Mouse (Mus musculus) midbrain, embryonic 14.5 days (tissue): ENCODE results near the gene Dlgap1. TPM values are rescaled to one million over a fixed set of nuclear protein-coding genes. Genes with fewer than 3 reads are reported as not detected.

Experiments used
- ATAC-seq: fragments of 200-750 bp; cut with Nextera tagmentation; 2 replicates; pipeline ENCODE4 v1.8.0; 2017; ENCODE audit warnings: moderate number of reproducible peaks, moderate library complexity; ENCODE audit not compliant: low FRiP score, low TSS enrichment
- DNase-seq: peaks from one replicate; pipeline ENCODE4 v3.0.0-alpha.2; 2015
- H3K27ac ChIP-seq: fragments of 300-500 bp; sonication (generic); replicated peaks from 2 replicates; pipeline ENCODE4 v1.5.1; 2014; ENCODE audit warnings: mild to moderate bottlenecking, low read depth, low read length, moderate library complexity
- H3K27me3 ChIP-seq: fragments of 300-500 bp; sonication (generic); 2 replicates; pipeline ENCODE4 v1.6.1; 2014; ENCODE audit warnings: low read length, control low read depth, mixed read lengths; ENCODE audit not compliant: control insufficient read depth, insufficient read depth
- H3K36me3 ChIP-seq: fragments of 300-500 bp; sonication (generic); 2 replicates; pipeline ENCODE4 v1.6.1; 2014; ENCODE audit warnings: low read length, control low read depth; ENCODE audit not compliant: control insufficient read depth, insufficient read depth
- H3K4me1 ChIP-seq: fragments of 300-500 bp; sonication (generic); 2 replicates; pipeline ENCODE4 v1.6.1; 2014; ENCODE audit warnings: mild to moderate bottlenecking, antibody characterized with exemption, low read length, control low read depth; ENCODE audit not compliant: control insufficient read depth, insufficient read depth
- H3K4me2 ChIP-seq: fragments of 300-500 bp; sonication (generic); 2 replicates; pipeline ENCODE4 v1.6.1; 2014; ENCODE audit warnings: mild to moderate bottlenecking, low read length, moderate library complexity
- H3K4me3 ChIP-seq: fragments of 300-500 bp; sonication (generic); replicated peaks from 2 replicates; pipeline ENCODE4 v1.5.1; 2014; ENCODE audit warnings: low read depth, low read length
- H3K9ac ChIP-seq: fragments of 300-500 bp; sonication (generic); replicated peaks from 2 replicates; pipeline ENCODE4 v1.6.1; 2014; ENCODE audit warnings: mild to moderate bottlenecking, low read length, moderate library complexity
- H3K9me3 ChIP-seq: fragments of 300-500 bp; sonication (generic); 2 replicates; pipeline ENCODE4 v1.6.1; 2016; ENCODE audit warnings: low read length, control low read depth, mixed read lengths; ENCODE audit not compliant: control insufficient read depth
- WGBS: fragments of 180-500 bp; shearing (Covaris S2); extraction: QIAGEN DNeasy Blood & Tissue Kit; methylation state at CpG from one replicate; pipeline ENCODE4 v1.1.7; 2014; 5-methylcytosine and 5-hydroxymethylcytosine counted together
- polyA plus RNA-seq: library from polyadenylated mRNA; unstranded; fragments of >200 nt; fragmentation: Nextera tagmentation; extraction: Ambion mirVana; gene quantifications from 2 replicates; pipeline ENCODE4 v1.2.1, GENCODE M21; 2014

The Dlgap1 gene
- polyA plus RNA-seq, 1 experiment from 2014 or later, result 15.7 TPM

- ATAC-seq (0 out of 2 replicates have a peak, but pooled peaks have one; percentile 22), DNase-seq (no peak)
- Histone ChIP-seq H3K27me3 (no peaks in the 10 kb centered on the region; the same call in 1 of the 2 replicates), H3K4me1 (peaks cover 4% of the 10 kb centered on the region; the same call in 1 of the 2 replicates), H3K4me2 (peak overlapping the region; percentile 60), H3K4me3 (no peak overlapping the region; the same call in 1 of the 2 replicates), H3K27ac (no peak overlapping the region), H3K9ac (no peak overlapping the region), H3K36me3 (no peaks in the 10 kb centered on the region), H3K9me3 (no peaks in the 10 kb centered on the region)
- 33% methylated on average over 6 of the region's 6 CpGs for WGBS
These were observed 738.9 kb downstream of the Dlgap1 start for GRCm38 (mm10) chr17:70707819-70708140.

- Histone ChIP-seq H3K4me2 (no peak overlapping the region), H3K27me3 (no peaks in the 10 kb centered on the region; the same call in 1 of the 2 replicates), H3K9ac (no peak overlapping the region), H3K4me3 (no peak overlapping the region), H3K4me1 (peaks cover 4% of the 10 kb centered on the region; the same call in 1 of the 2 replicates), H3K36me3 (no peaks in the 10 kb centered on the region), H3K9me3 (no peaks in the 10 kb centered on the region), H3K27ac (no peak overlapping the region)
- DNase-seq (peak; percentile 6), ATAC-seq (no peak)
- WGBS, result 61% methylated on average over 5 of the region's 5 CpGs
These were observed 740.7 kb downstream of the Dlgap1 start for GRCm38 (mm10) chr17:70709545-70709944.

GRCm38 (mm10) chr17:70713470-70713869, 744.6 kb downstream of the Dlgap1 start:
- no peak for ATAC-seq

GRCm38 (mm10) chr17:70719684-70720324, 750.9 kb downstream of the Dlgap1 start:
- Histone ChIP-seq H3K9ac (no peak overlapping the region), H3K9me3 (no peaks in the 10 kb centered on the region), H3K27ac (no peak overlapping the region), H3K4me2 (no peak overlapping the region), H3K27me3 (no peaks in the 10 kb centered on the region), H3K36me3 (no peaks in the 10 kb centered on the region), H3K4me3 (no peak overlapping the region), H3K4me1 (no peaks in the 10 kb centered on the region)
- no peak for DNase-seq
- no peak for ATAC-seq
- 91% methylated on average over 11 of the region's 11 CpGs for WGBS

More at GRCm38 (mm10) chr17:70713470-70713869, 744.6 kb downstream of the Dlgap1 start:
- Histone ChIP-seq H3K4me3 (no peak overlapping the region), H3K27ac (no peak overlapping the region), H3K9ac (no peak overlapping the region), H3K27me3 (no peaks in the 10 kb centered on the region), H3K4me1 (no peaks in the 10 kb centered on the region), H3K36me3 (no peaks in the 10 kb centered on the region), H3K9me3 (no peaks in the 10 kb centered on the region), H3K4me2 (no peak overlapping the region)
- 66% methylated on average over 10 of the region's 10 CpGs for WGBS
- no peak for DNase-seq

GRCm38 (mm10) chr17:70720766-70721165, 751.9 kb downstream of the Dlgap1 start:
- no peak for ATAC-seq
- no peaks in the 10 kb centered on the region for H3K4me1 ChIP-seq
- no peak overlapping the region for H3K9ac ChIP-seq
- H3K4me2 ChIP-seq, result no peak overlapping the region
- no peaks in the 10 kb centered on the region for H3K9me3 ChIP-seq
- peak; percentile 20 for DNase-seq
- WGBS, result 29% methylated on average over 8 of the region's 8 CpGs
- no peaks in the 10 kb centered on the region for H3K27me3 ChIP-seq
- no peak overlapping the region for H3K4me3 ChIP-seq
- H3K36me3 ChIP-seq, result no peaks in the 10 kb centered on the region
- H3K27ac ChIP-seq, result no peak overlapping the region

GRCm38 (mm10) chr17:70722146-70722545, 753.3 kb downstream of the Dlgap1 start:
- no peaks in the 10 kb centered on the region for H3K4me1 ChIP-seq
- H3K27ac ChIP-seq, result no peak overlapping the region
- H3K36me3 ChIP-seq, result no peaks in the 10 kb centered on the region
- whole genome bisulfite sequencing, result 88% methylated on average over 3 of the region's 3 CpGs
- no peak overlapping the region for H3K4me3 ChIP-seq
- no peaks in the 10 kb centered on the region for H3K9me3 ChIP-seq
- DNase-seq (no peak), ATAC-seq (no peak)
- H3K9ac ChIP-seq, result no peak overlapping the region
- no peak overlapping the region for H3K4me2 ChIP-seq
- no peaks in the 10 kb centered on the region for H3K27me3 ChIP-seq

- no peak for ATAC-seq
- H3K4me2 ChIP-seq, result no peak overlapping the region
- no peaks in the 10 kb centered on the region for H3K9me3 ChIP-seq
- DNase-seq, result no peak
- no peak overlapping the region for H3K4me3 ChIP-seq
- WGBS, result 91% methylated on average over 5 of the region's 5 CpGs
- H3K9ac ChIP-seq, result no peak overlapping the region
- no peaks in the 10 kb centered on the region for H3K27me3 ChIP-seq
- no peaks in the 10 kb centered on the region for H3K4me1 ChIP-seq
- H3K36me3 ChIP-seq, result no peaks in the 10 kb centered on the region
- H3K27ac ChIP-seq, result no peak overlapping the region
These were observed 759.9 kb downstream of the Dlgap1 start for GRCm38 (mm10) chr17:70728719-70729281.

- Histone ChIP-seq H3K4me2 (no peak overlapping the region), H3K36me3 (no peaks in the 10 kb centered on the region), H3K27me3 (no peaks in the 10 kb centered on the region), H3K9ac (no peak overlapping the region), H3K4me1 (peaks cover 14% of the 10 kb centered on the region), H3K4me3 (no peak overlapping the region), H3K9me3 (no peaks in the 10 kb centered on the region), H3K27ac (no peak overlapping the region)
- WGBS, result 96% methylated on average over 3 of the region's 3 CpGs
- ATAC-seq, result no peak
- DNase-seq, result no peak
These were observed 765.9 kb downstream of the Dlgap1 start for GRCm38 (mm10) chr17:70734728-70735127.

- WGBS, result 79% methylated on average over 3 of the region's 3 CpGs
- Histone ChIP-seq H3K4me1 (peaks cover 14% of the 10 kb centered on the region), H3K27me3 (no peaks in the 10 kb centered on the region), H3K9ac (no peak overlapping the region), H3K4me3 (no peak overlapping the region), H3K27ac (no peak overlapping the region), H3K9me3 (no peaks in the 10 kb centered on the region), H3K36me3 (no peaks in the 10 kb centered on the region), H3K4me2 (no peak overlapping the region)
- no peak for DNase-seq
- no peak for ATAC-seq
These were observed 766.5 kb downstream of the Dlgap1 start for GRCm38 (mm10) chr17:70735396-70735795.
